Mouse (Mus musculus) lung, postnatal 4 days (tissue): Measurements from ENCODE around the gene 4930430A15Rik.

ENCODE experiments used
- DNase-seq, 2 experiments: peaks; one replicate each; pipeline ENCODE4 v3.0.0; 2021

4930430A15Rik gene

GRCm38 (mm10) chr2:111229502-111229901, at the start of gene 4930430A15Rik:
Gene 4930430A15Rik, minus strand, starts transcription at chr2:111229602.
- DNase-seq: no peak

- DNase-seq: no peak
Observed at GRCm38 (mm10) chr2:111274006-111274405, 44.6 kb upstream of the 4930430A15Rik start, which contains the start of gene Olfr1277. Gene Olfr1277, minus strand, starts transcription at chr2:111274106.

GRCm38 (mm10) chr2:111254216-111254615, 24.8 kb upstream of the 4930430A15Rik start, which contains the start of gene Olfr1276:
Gene Olfr1276, plus strand, starts transcription at chr2:111254516.
- DNase-seq: no peak

- DNase-seq: no peak
Observed at GRCm38 (mm10) chr2:111235186-111235585, 5.8 kb upstream of the 4930430A15Rik start, which contains the start of gene Olfr1275. Gene Olfr1275, minus strand, starts transcription at chr2:111235286.

- DNase-seq: no peak
Observed at GRCm38 (mm10) chr2:111182068-111182467, 47.3 kb downstream of the 4930430A15Rik start.

- no peak for DNase-seq
Observed at GRCm38 (mm10) chr2:111152836-111153235, 76.6 kb downstream of the 4930430A15Rik start, which contains the start of gene Gm15130. Gene Gm15130, minus strand, starts transcription at chr2:111152936.

- DNase-seq: no peak
Observed at GRCm38 (mm10) chr2:111135739-111136138, 93.7 kb downstream of the 4930430A15Rik start.
